Mouse (Mus musculus): ENCODE measurements at regions not wholly inside any gene's neighbourhood (a gene's known extent, or its start where the extent isn't known, plus 50 kb on each side); places are given as distances from the start of the nearest gene placed in this dataset.

DNA sequence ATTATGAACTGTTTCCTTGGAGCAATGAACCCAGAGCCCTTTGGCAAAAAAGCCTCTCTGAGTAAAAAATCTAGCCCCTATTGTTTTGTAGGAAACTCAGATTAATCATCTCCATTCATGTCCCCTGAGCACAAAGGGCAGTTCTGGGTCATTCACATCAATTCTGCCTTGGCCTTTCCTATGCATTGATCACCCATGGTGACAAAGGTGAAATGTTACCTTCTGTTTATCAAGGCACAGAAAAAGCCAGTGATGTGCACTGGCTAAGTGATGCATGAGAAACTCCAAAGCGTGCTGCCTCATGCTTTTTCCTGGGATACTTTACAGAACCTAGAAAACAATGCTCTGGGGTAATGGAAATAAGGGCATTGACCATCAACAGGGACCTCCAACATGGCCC lies 668.4 kb upstream of the Nr3c2 start:
- H3K36me3 ChIP-seq, result no peaks in the 10 kb centered on the region
- ATAC-seq, result no peak
- 59% methylated on average over 1 of the region's 1 CpGs for WGBS

DNA sequence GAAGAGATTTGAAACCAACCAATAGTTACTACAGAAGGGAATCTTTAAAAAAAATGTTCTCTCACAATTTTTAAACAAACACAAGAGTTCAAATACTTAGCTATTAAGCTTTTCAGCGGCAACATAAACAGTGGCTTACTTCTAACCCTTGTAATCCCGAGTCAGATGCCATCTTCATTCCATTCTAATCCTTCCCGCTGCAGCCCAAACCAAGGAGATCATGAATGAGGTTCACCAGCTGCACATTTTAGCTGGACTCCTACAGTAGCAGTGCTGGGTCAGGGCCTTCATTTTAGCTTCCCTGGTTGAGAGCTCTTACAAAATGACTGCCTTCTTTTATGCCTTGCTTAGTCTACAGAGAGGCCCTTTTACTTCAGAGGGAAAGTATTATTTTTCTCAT lies 650.0 kb upstream of the Nr3c2 start:
- Histone ChIP-seq H3K27ac (no peak overlapping the region), H3K9me3 (no peaks in the 10 kb centered on the region), H3K4me3 (replicated peaks) (no peak overlapping the region), H3K27me3 (replicated peaks) (no peaks in the 10 kb centered on the region), H3K9ac (no peak overlapping the region), H3K36me3 (no peaks in the 10 kb centered on the region), H3K4me2 (replicated peaks) (no peak overlapping the region), H3K4me1 (replicated peaks) (no peaks in the 10 kb centered on the region)
- ATAC-seq, result no peak
- WGBS, result 52% methylated on average over 3 of the region's 3 CpGs

More for the DNA sequence above, 668.4 kb upstream of the Nr3c2 start:
- no peak overlapping the region for H3K9ac ChIP-seq
- H3K4me2 ChIP-seq (replicated peaks), result no peak overlapping the region
- no peaks in the 10 kb centered on the region for H3K4me1 ChIP-seq (replicated peaks)
- H3K27ac ChIP-seq, result no peak overlapping the region
- no peaks in the 10 kb centered on the region for H3K27me3 ChIP-seq (replicated peaks)
- no peak overlapping the region for H3K4me3 ChIP-seq (replicated peaks)
- H3K9me3 ChIP-seq, result no peaks in the 10 kb centered on the region

GRCm38 (mm10) chr8:76252161-76253010 lies 646.9 kb upstream of the Nr3c2 start:
- WGBS, result 74% methylated on average over 9 of the region's 9 CpGs
- Histone ChIP-seq H3K36me3 (no peaks in the 10 kb centered on the region), H3K4me1 (replicated peaks) (no peaks in the 10 kb centered on the region), H3K4me3 (replicated peaks) (no peak overlapping the region), H3K27me3 (replicated peaks) (no peaks in the 10 kb centered on the region), H3K27ac (no peak overlapping the region), H3K4me2 (replicated peaks) (no peak overlapping the region), H3K9me3 (no peaks in the 10 kb centered on the region), H3K9ac (no peak overlapping the region)
- ATAC-seq, result no peak
